Mouse (Mus musculus): ENCODE data around the gene Sinhcaf.
"Not testable (repeated sequence)": the region's sequence is repeated elsewhere in the genome, so short reads cannot be mapped to it uniquely, and the experiment has no call there.

DNA sequence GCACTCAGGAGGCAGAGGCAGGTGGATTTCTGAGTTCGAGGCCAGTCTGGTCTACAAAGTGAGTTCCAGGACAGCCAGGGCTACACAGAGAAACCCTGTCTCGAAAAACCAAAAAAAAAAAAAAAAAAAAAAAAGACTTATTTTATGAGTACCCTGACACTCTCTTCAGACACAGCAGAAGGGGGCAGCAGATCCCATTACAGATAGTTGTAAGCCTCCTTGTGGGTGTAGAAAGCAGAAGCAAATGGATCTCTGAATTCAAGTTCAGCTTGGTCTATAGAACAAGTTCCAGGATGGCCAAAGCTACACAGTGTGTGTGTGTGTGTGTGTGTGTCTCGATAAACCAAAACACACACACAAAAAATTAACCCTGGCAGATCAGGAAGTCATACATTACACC lies 5.9 kb downstream of the Sinhcaf start:
- not testable (repeated sequence) for TF ChIP-seq CTCF, POLR2A (IDR thresholded peaks at IDR 0.05; ENCODE audit: insufficient read depth, low read depth, low read length)
